7 mouse cellular contexts compared by ENCODE assay signal in genomic region chr2:152734501-152734900, GRCm38 (mm10). TPM values are rescaled to one million over a fixed set of nuclear protein-coding genes. Genes with fewer than 3 reads are reported as not detected.
DNase-seq lines count a peak whose midpoint lies in the region; ATAC-seq lines count a peak whose summit lies in the region.

No protein-coding gene starts in this region.

- no peak for ATAC-seq in lung, embryonic 16.5 days (ENCODE audit: low read depth)
- no peak; the same call in 1 of the 2 replicates for ATAC-seq in forebrain, embryonic 15.5 days (replicated peaks)
- no peak for ATAC-seq in liver, embryonic 11.5 days (replicated peaks; ENCODE audit: low FRiP score)
- no peak for ATAC-seq in stomach, embryonic 16.5 days (ENCODE audit: insufficient read depth, low FRiP score)
- no peak for ATAC-seq in cerebellum, adult (ENCODE audit: insufficient number of reproducible peaks, low FRiP score, low TSS enrichment)

- peak overlapping the region; percentile 52 for H3K9ac ChIP-seq in lung, embryonic 16.5 days (ENCODE audit: low read length)
- no peak overlapping the region; the same call in 1 of the 2 replicates for H3K9ac ChIP-seq in forebrain, embryonic 15.5 days (replicated peaks)
- H3K9ac ChIP-seq in liver, embryonic 11.5 days (ENCODE audit: low read depth, low read length), result peak overlapping the region; percentile 38; the same call in 1 of the 2 replicates
- H3K9ac ChIP-seq in stomach, embryonic 16.5 days (ENCODE audit: low read length), result peak overlapping the region; percentile 59

- H3K4me3 ChIP-seq in lung, embryonic 16.5 days (ENCODE audit: low read length), result peak overlapping the region; percentile 78
- H3K4me3 ChIP-seq in forebrain, embryonic 15.5 days, result peak overlapping the region; percentile 53
- H3K4me3 ChIP-seq in liver, embryonic 11.5 days (ENCODE audit: low read depth, low read length), result peak overlapping the region; percentile 78
- H3K4me3 ChIP-seq in stomach, embryonic 16.5 days (replicated peaks; ENCODE audit: low read length), result peak overlapping the region; percentile 67

- H3K4me2 ChIP-seq in lung, embryonic 16.5 days (ENCODE audit: low read depth, low read length), result peak overlapping the region; percentile 93
- peak overlapping the region; percentile 94 for H3K4me2 ChIP-seq in forebrain, embryonic 15.5 days (replicated peaks)
- peak overlapping the region; percentile 95 for H3K4me2 ChIP-seq in liver, embryonic 11.5 days
- H3K4me2 ChIP-seq in stomach, embryonic 16.5 days (ENCODE audit: low read depth, low read length), result peak overlapping the region; percentile 89

- peak overlapping the region; percentile 82 for H3K27ac ChIP-seq in lung, embryonic 16.5 days (ENCODE audit: low read length)
- no peak overlapping the region; the same call in 1 of the 2 replicates for H3K27ac ChIP-seq in forebrain, embryonic 15.5 days (replicated peaks)
- peak overlapping the region; percentile 64 for H3K27ac ChIP-seq in liver, embryonic 11.5 days (ENCODE audit: low read depth, low read length)
- H3K27ac ChIP-seq in stomach, embryonic 16.5 days (ENCODE audit: low read length), result peak overlapping the region; percentile 97

- peaks cover 44% of the 10 kb centered on the region for H3K4me1 ChIP-seq in lung, embryonic 16.5 days (replicated peaks; ENCODE audit: control insufficient read depth, insufficient read depth, low read length)
- H3K4me1 ChIP-seq in forebrain, embryonic 15.5 days, result peaks cover 50% of the 10 kb centered on the region
- peaks cover 48% of the 10 kb centered on the region for H3K4me1 ChIP-seq in liver, embryonic 11.5 days (replicated peaks; ENCODE audit: control insufficient read depth, insufficient read depth, low read length)
- peaks cover 47% of the 10 kb centered on the region for H3K4me1 ChIP-seq in stomach, embryonic 16.5 days (ENCODE audit: control insufficient read depth, insufficient read depth, low read length)

- WGBS in lung, embryonic 16.5 days, result 11% methylated on average over 10 of the region's 10 CpGs
- WGBS in forebrain, embryonic 15.5 days, result 13% methylated on average over 10 of the region's 10 CpGs
- 20% methylated on average over 10 of the region's 10 CpGs for WGBS in liver, embryonic 11.5 days
- 9% methylated on average over 10 of the region's 10 CpGs for WGBS in stomach, embryonic 16.5 days

- H3K9me3 ChIP-seq in lung, embryonic 16.5 days (ENCODE audit: control insufficient read depth, low read length), result no peaks in the 10 kb centered on the region
- H3K9me3 ChIP-seq in forebrain, embryonic 15.5 days, result no peaks in the 10 kb centered on the region
- no peaks in the 10 kb centered on the region for H3K9me3 ChIP-seq in liver, embryonic 11.5 days (ENCODE audit: control insufficient read depth, low read length)
- no peaks in the 10 kb centered on the region for H3K9me3 ChIP-seq in stomach, embryonic 16.5 days (replicated peaks; ENCODE audit: control insufficient read depth, low read length)

- H3K27me3 ChIP-seq in lung, embryonic 16.5 days (ENCODE audit: control insufficient read depth, insufficient read depth, low read depth, low read length), result no peaks in the 10 kb centered on the region
- H3K27me3 ChIP-seq in forebrain, embryonic 15.5 days, result no peaks in the 10 kb centered on the region
- no peaks in the 10 kb centered on the region for H3K27me3 ChIP-seq in liver, embryonic 11.5 days (replicated peaks; ENCODE audit: control insufficient read depth, insufficient read depth, low read length)
- no peaks in the 10 kb centered on the region for H3K27me3 ChIP-seq in stomach, embryonic 16.5 days (ENCODE audit: control insufficient read depth, insufficient read depth, low read length)

- no peaks in the 10 kb centered on the region for H3K36me3 ChIP-seq in lung, embryonic 16.5 days (ENCODE audit: control insufficient read depth, insufficient read depth, low read length)
- H3K36me3 ChIP-seq in forebrain, embryonic 15.5 days, result no peaks in the 10 kb centered on the region
- H3K36me3 ChIP-seq in liver, embryonic 11.5 days (ENCODE audit: control insufficient read depth, insufficient read depth, low read length), result no peaks in the 10 kb centered on the region
- no peaks in the 10 kb centered on the region for H3K36me3 ChIP-seq in stomach, embryonic 16.5 days (ENCODE audit: control insufficient read depth, insufficient read depth, low read length)

- DNase-seq in lung, postnatal 4 days, result no peak
- no peak for DNase-seq in liver, embryonic 11.5 days (ENCODE audit: low spot score)
- no peak for DNase-seq in layer of hippocampus, adult 9-10 months (ENCODE audit: low spot score)

RNA-seq across cellular contexts. Expression of gene Id1, which starts 1.6 kb away (rescaled TPM):
- 186 and 189 TPM in 2 replicates for polyA plus RNA-seq in lung, embryonic 16.5 days (2015; fragmentation: Nextera tagmentation; extraction: Ambion mirVana)
- 26.3 and 32.0 TPM in 2 replicates for polyA plus RNA-seq in forebrain, embryonic 15.5 days (2015; fragmentation: Nextera tagmentation; extraction: Ambion mirVana)
- 52.7 and 56.3 TPM in 2 replicates for polyA plus RNA-seq in liver, embryonic 11.5 days (2014; fragmentation: Nextera tagmentation; extraction: Ambion mirVana)
- polyA plus RNA-seq in stomach, embryonic 16.5 days (2015; fragmentation: Nextera tagmentation; extraction: Ambion mirVana), result 125 and 145 TPM in 2 replicates

RNA-seq across cellular contexts. Expression of gene Cox4i2, which starts 19.5 kb away (rescaled TPM):
- polyA plus RNA-seq in lung, embryonic 16.5 days (2015; fragmentation: Nextera tagmentation; extraction: Ambion mirVana), result 99.6 and 104 TPM in 2 replicates
- 4.3 and 4.4 TPM in 2 replicates for polyA plus RNA-seq in forebrain, embryonic 15.5 days (2015; fragmentation: Nextera tagmentation; extraction: Ambion mirVana)
- 6.7 and 8.5 TPM in 2 replicates for polyA plus RNA-seq in liver, embryonic 11.5 days (2014; fragmentation: Nextera tagmentation; extraction: Ambion mirVana)
- polyA plus RNA-seq in stomach, embryonic 16.5 days (2015; fragmentation: Nextera tagmentation; extraction: Ambion mirVana), result 21.3 and 23.9 TPM in 2 replicates

RNA-seq across cellular contexts. Expression of gene Mcts2, which starts 47.7 kb away (rescaled TPM):
- polyA plus RNA-seq in lung, embryonic 16.5 days (2015; fragmentation: Nextera tagmentation; extraction: Ambion mirVana), result 26.1 and 27.4 TPM in 2 replicates
- polyA plus RNA-seq in forebrain, embryonic 15.5 days (2015; fragmentation: Nextera tagmentation; extraction: Ambion mirVana), result 33.6 and 34.4 TPM in 2 replicates
- 31.5 and 37.1 TPM in 2 replicates for polyA plus RNA-seq in liver, embryonic 11.5 days (2014; fragmentation: Nextera tagmentation; extraction: Ambion mirVana)
- 24.0 and 25.2 TPM in 2 replicates for polyA plus RNA-seq in stomach, embryonic 16.5 days (2015; fragmentation: Nextera tagmentation; extraction: Ambion mirVana)
